Mouse (Mus musculus) inflammation-experienced regulatory T-cells, adult 6 months (primary cell): Measurements from ENCODE around the gene Ndufc2. TPM values are rescaled to one million over a fixed set of nuclear protein-coding genes. Genes with fewer than 3 reads are reported as not detected.
"Not testable (repeated sequence)": the region's sequence is repeated elsewhere in the genome, so short reads cannot be mapped to it uniquely, and the experiment has no call there.

ENCODE experiments used
- ATAC-seq: one replicate; pipeline ENCODE4 v1.8.0; 2017
- polyA plus RNA-seq, 3 experiments: library from polyadenylated mRNA; unstranded; fragments of 100-300 nt; shearing (Covaris generic); gene quantifications; one replicate each; pipeline ENCODE4 v1.2.1; 2017

Gene Ndufc2
- polyA plus RNA-seq, 3 experiments from 2014 or later = 178 to 215 (median 183) TPM

DNA sequence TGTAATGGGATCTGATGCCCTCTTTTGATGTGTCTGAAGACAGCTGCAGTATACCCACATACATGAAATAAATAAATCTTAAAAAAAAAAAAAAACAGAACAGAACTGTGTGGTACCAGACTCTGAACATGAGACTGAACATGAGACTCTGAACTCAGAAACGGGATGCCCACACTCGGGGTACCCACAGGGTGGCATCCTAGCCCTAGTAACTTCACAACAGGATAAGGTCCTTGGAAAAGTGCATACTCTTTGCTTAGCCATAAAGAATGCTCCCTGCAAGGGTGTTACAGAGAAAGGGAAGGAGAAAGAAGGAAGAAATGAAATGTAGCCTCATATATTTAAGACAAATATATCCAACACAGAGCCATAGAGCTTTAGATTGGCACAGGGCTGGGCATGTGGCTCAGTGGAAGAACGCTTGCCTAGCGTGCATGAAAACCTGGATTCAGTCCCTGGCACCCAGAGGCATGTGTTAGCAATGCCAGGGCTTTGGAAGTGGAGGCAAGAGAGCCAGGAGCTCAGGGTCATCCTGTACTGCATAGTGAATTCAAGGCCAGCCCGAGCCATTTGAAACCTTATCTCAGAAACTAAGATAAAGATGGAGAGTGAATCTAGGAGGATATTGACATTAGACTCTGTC, 28.1 kb downstream of the Ndufc2 start:
- ATAC-seq = no peak

GRCm38 (mm10) chr7:97429705-97430104, 29.9 kb downstream of the Ndufc2 start:
- no peak for ATAC-seq

GRCm38 (mm10) chr7:97433517-97433916, 33.7 kb downstream of the Ndufc2 start:
- ATAC-seq = not testable (repeated sequence)

GRCm38 (mm10) chr7:97434517-97434916, 34.7 kb downstream of the Ndufc2 start:
- no peak for ATAC-seq

DNA sequence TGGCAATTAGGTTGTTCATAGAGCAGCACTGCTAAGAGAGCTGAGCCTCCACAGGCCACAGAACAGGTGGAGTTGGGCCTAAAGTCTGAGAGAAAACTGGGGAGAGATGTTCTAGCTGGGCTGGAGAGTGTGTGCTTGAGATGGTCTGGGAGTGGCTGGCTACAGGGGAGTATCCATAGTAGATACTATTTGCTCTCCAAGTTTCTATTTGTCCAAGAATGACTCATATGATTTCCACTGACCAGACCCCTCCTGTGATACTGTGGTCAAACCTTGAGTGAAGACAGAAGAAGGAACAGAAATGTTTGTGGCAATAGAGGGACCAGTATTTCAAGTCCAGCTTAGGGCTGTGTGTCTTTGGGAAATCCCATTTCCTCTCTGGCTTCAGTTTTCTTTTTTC, 39.2 kb downstream of the Ndufc2 start:
- no peak for ATAC-seq

- ATAC-seq = no peak
Measured at GRCm38 (mm10) chr7:97446171-97446925, 46.5 kb downstream of the Ndufc2 start.

GRCm38 (mm10) chr7:97447050-97447531, 47.3 kb downstream of the Ndufc2 start:
- no peak for ATAC-seq

- ATAC-seq = not testable (repeated sequence)
Measured at GRCm38 (mm10) chr7:97451023-97451422, 51.2 kb downstream of the Ndufc2 start, which contains the start of gene Kctd14. Gene Kctd14 (plus strand): TSS chr7:97451323.

- ATAC-seq = no peak
Measured at GRCm38 (mm10) chr7:97452196-97452595, 52.4 kb downstream of the Ndufc2 start.

DNA sequence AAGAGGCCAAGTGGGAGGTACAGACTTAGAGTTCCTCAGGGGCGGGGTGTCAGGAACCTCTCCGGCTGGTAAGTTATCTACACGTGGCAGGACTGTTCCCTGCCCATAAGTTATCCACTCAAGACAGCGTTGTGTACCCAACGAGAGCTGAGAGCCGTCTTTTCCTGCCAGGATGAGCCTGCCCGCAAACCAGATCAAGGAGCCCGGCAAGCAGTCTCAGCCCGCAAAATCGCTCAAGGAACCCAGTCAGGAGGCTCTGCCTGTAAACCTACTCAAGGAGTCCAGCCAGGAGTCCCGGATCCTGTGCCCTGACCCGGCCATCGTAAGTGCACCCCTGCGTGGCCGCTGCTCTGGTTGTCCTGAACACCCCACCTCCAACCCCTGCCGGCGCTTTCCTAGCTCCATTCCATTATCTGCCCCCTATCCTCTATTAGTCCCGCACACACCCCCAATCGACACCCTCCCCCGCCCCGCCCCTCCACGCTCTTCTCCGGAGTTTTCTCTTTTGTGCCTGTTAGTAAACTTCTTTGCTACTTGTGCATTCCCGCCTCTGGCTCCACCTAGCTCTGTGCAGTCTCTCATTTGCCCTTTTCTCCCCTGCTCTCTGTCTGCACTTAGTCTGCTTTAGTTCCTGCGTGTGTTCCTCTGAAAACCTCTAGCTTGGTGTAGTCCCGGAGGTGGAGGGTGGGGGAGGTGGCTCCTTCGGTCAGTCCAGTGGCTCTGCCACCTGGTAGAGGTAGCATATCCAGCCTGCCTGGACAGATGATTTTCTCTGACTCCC, 53.5 kb downstream of the Ndufc2 start:
- ATAC-seq = peak; percentile 38

GRCm38 (mm10) chr7:97454795-97455194, 55.0 kb downstream of the Ndufc2 start:
- ATAC-seq = no peak

DNA sequence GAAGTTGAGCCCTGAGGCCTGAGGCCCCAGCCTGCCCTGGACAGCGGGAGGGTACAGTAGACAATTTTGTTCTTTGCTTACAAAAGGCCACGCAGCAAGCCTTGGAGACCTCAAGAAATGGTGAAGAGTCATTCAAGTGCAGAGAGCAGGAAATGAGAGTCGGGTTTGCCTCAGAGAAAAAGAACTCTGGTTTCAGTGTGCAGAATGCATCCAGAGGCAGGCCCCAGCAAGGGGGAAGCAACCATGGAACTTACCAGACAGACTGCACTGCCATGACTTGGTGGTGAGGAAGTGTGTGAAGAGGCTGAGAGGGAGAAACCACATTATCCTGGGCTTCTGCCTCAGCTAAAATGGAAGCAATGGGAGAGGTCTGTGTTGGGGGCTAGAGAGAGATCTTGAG, 55.8 kb downstream of the Ndufc2 start:
- no peak for ATAC-seq

Other genes with a start within 250 kb of the Ndufc2 start
- gene Usp35, start 68.0 kb upstream of the Ndufc2 start, polyA plus RNA-seq = 1 to 10 TPM in 2 of 3 experiments, under 1 TPM in 1; 0.87 to 2.3 (median 2.3) TPM
- 1 to 10 TPM in 2 of 3 experiments, under 1 TPM in 1; 0.97 to 1.6 (median 1.5) TPM for gene Kctd21, start 67.7 kb upstream of the Ndufc2 start, polyA plus RNA-seq
- gene Alg8, start 28.4 kb upstream of the Ndufc2 start, polyA plus RNA-seq = 10 to 100 TPM; 18.9 to 27.2 (median 22.7) TPM
- under 1 TPM in 2 of 3 experiments, not detected in 1; 0.35 to 0.38 TPM for gene Thrsp, start 17.7 kb downstream of the Ndufc2 start, polyA plus RNA-seq
- gene Kctd14, start 51.3 kb downstream of the Ndufc2 start, polyA plus RNA-seq = 1 to 10 TPM in 1 of 3 experiments, under 1 TPM in 2; 0.30 to 1.3 (median 0.53) TPM
- 10 to 100 TPM; 36.7 to 53.5 (median 40.3) TPM for gene Ints4, start 81.0 kb downstream of the Ndufc2 start, polyA plus RNA-seq
- gene Aamdc, start 179.5 kb downstream of the Ndufc2 start, polyA plus RNA-seq = 10 to 100 TPM; 30.3 to 51.0 (median 45.9) TPM
- gene Rsf1, start 179.9 kb downstream of the Ndufc2 start, polyA plus RNA-seq = 10 to 100 TPM; 22.5 to 31.6 (median 30.1) TPM